Mouse (Mus musculus) hindbrain, postnatal 0 days (tissue): Measurements from ENCODE around the gene Pecr. TPM values are rescaled to one million over a fixed set of nuclear protein-coding genes. Genes with fewer than 3 reads are reported as not detected.
A peak's percentile ranks its signal among the peaks of the same experiment; 100 is the strongest.

ENCODE experiments used
- ATAC-seq: fragments of 200-750 bp; cut with Nextera tagmentation; 2 replicates; pipeline ENCODE4 v1.8.0; 2017; ENCODE audit warnings: mild to moderate bottlenecking, moderate TSS enrichment, moderate library complexity
- DNase-seq: peaks from one replicate; pipeline ENCODE4 v3.0.0-alpha.2; 2015; ENCODE audit warnings: low spot score
- H3K27ac ChIP-seq: fragments of 300-500 bp; sonication (generic); 2 replicates; pipeline ENCODE4 v1.5.1; 2014; ENCODE audit warnings: mild to moderate bottlenecking
- H3K27me3 ChIP-seq: fragments of 300-500 bp; sonication (generic); 2 replicates; pipeline ENCODE4 v1.6.1; 2014; ENCODE audit warnings: low read length, mixed read lengths; ENCODE audit not compliant: insufficient read depth
- H3K36me3 ChIP-seq: fragments of 300-500 bp; sonication (generic); 2 replicates; pipeline ENCODE4 v1.6.1; 2014; ENCODE audit warnings: low read length, mixed read lengths; ENCODE audit not compliant: insufficient read depth
- H3K4me1 ChIP-seq: fragments of 300-500 bp; sonication (generic); 2 replicates; pipeline ENCODE4 v1.6.1; 2014; ENCODE audit warnings: antibody characterized with exemption, low read length, mixed read lengths; ENCODE audit not compliant: insufficient read depth
- H3K4me2 ChIP-seq: fragments of 300-500 bp; sonication (generic); 2 replicates; pipeline ENCODE4 v1.6.1; 2014; ENCODE audit warnings: low read depth, mild to moderate bottlenecking, low read length, moderate library complexity, mixed read lengths
- H3K4me3 ChIP-seq: fragments of 300-500 bp; sonication (generic); 2 replicates; pipeline ENCODE4 v1.5.1; 2014; ENCODE audit warnings: low read length
- H3K9ac ChIP-seq: fragments of 300-500 bp; sonication (generic); replicated peaks from 2 replicates; pipeline ENCODE4 v1.6.1; 2014; ENCODE audit warnings: mild to moderate bottlenecking, low read length, moderate library complexity, mixed read lengths
- H3K9me3 ChIP-seq: fragments of 300-500 bp; sonication (generic); 2 replicates; pipeline ENCODE4 v1.6.1; 2016; ENCODE audit warnings: low read length, mixed read lengths
- CTCF ChIP-seq: IDR thresholded peaks from 2 replicates; pipeline ENCODE4 v1.5.1; 2016; ENCODE audit warnings: antibody characterized with exemption, control low read depth, low read depth
- WGBS: fragments of 180-500 bp; shearing (Covaris S2); extraction: QIAGEN DNeasy Blood & Tissue Kit; methylation state at CpG from one replicate; pipeline ENCODE4 v1.1.7; 2014; 5-methylcytosine and 5-hydroxymethylcytosine counted together
- polyA plus RNA-seq: library from polyadenylated mRNA; unstranded; fragments of >200 nt; fragmentation: Nextera tagmentation; extraction: Ambion mirVana; gene quantifications from 2 replicates; pipeline ENCODE4 v1.2.1, GENCODE M21; 2015
- total RNA-seq: library from RNA; depleted of rRNA; stranded (reverse); fragments of >200 nt; gene quantifications from 2 replicates; pipeline ENCODE4 v1.2.3, GENCODE M21; 2014; rRNA removed

Pecr gene
- total and polyA plus RNA-seq, 2 experiments from 2014 or later: 3.8 to 13.5 TPM

- no peaks in the 10 kb centered on the region for H3K4me1 ChIP-seq
Observed at GRCm38 (mm10) chr1:72213954-72214353, 70.2 kb downstream of the Pecr start.

GRCm38 (mm10) chr1:72211701-72212699, 72.1 kb downstream of the Pecr start, which contains the start of gene Mreg:
Gene Mreg (minus strand): TSS chr1:72212307.
- H3K27ac ChIP-seq: peak within 1 kb of the TSS; percentile 2; the same call in 1 of the 2 replicates
- peak within 1 kb of the TSS; percentile 98 for H3K4me2 ChIP-seq
- H3K36me3 ChIP-seq: no peaks in the 10 kb centered on the region
- H3K27me3 ChIP-seq: no peaks in the 10 kb centered on the region
- ATAC-seq: peak; percentile 79
- H3K9me3 ChIP-seq: no peaks in the 10 kb centered on the region
- TF ChIP-seq CTCF: no peak; the same call in 1 of the 2 replicates
- under 1% methylated on average over 88 of the region's 89 CpGs for WGBS
- peak within 1 kb of the TSS; percentile 73 for H3K9ac ChIP-seq
- H3K4me1 ChIP-seq: no peaks in the 10 kb centered on the region
- peak within 1 kb of the TSS; percentile 78 for H3K4me3 ChIP-seq
- DNase-seq: peak; percentile 82

More at GRCm38 (mm10) chr1:72213954-72214353, 70.2 kb downstream of the Pecr start:
- Histone ChIP-seq H3K27me3 (no peaks in the 10 kb centered on the region), H3K36me3 (no peaks in the 10 kb centered on the region), H3K4me3 (no peak overlapping the region), H3K4me2 (no peak overlapping the region), H3K9me3 (no peaks in the 10 kb centered on the region), H3K9ac (no peak overlapping the region), H3K27ac (no peak overlapping the region)
- ATAC-seq: no peak
- no peak for DNase-seq
- WGBS: 94% methylated on average over 3 of the region's 3 CpGs
- TF ChIP-seq CTCF: no peak

GRCm38 (mm10) chr1:72210803-72211679, 73.1 kb downstream of the Pecr start:
- Histone ChIP-seq H3K27me3 (no peaks in the 10 kb centered on the region), H3K27ac (no peak overlapping the region), H3K4me1 (no peaks in the 10 kb centered on the region), H3K4me2 (peak overlapping the region; percentile 98), H3K4me3 (peak overlapping the region; percentile 78), H3K9ac (peak overlapping the region; percentile 73; the same call in 1 of the 2 replicates), H3K36me3 (no peaks in the 10 kb centered on the region), H3K9me3 (no peaks in the 10 kb centered on the region)
- ATAC-seq (no peak), DNase-seq (no peak)
- 22% methylated on average over 17 of the region's 17 CpGs for WGBS
- no peak for TF ChIP-seq CTCF

Other genes with a start within 250 kb of the Pecr start
- gene Mreg, start 72.0 kb downstream of the Pecr start, total RNA-seq: 2.1 and 2.7 TPM in 2 replicates
- 3.9 and 4.4 TPM in 2 replicates for gene Mreg, start 72.0 kb downstream of the Pecr start, polyA plus RNA-seq
- 25.3 and 37.2 TPM in 2 replicates for gene Tmem169, start 55 bp upstream of the Pecr start, total RNA-seq
- gene Tmem169, start 55 bp upstream of the Pecr start, polyA plus RNA-seq: 32.7 and 37.0 TPM in 2 replicates
- gene Xrcc5, start 23.1 kb upstream of the Pecr start, total RNA-seq: 7.7 and 9.0 TPM in 2 replicates
- gene Xrcc5, start 23.1 kb upstream of the Pecr start, polyA plus RNA-seq: 15.7 and 16.2 TPM in 2 replicates